Mouse (Mus musculus) testis, adult 2 months (tissue): Measurements from ENCODE around the gene Stxbp2. TPM values are rescaled to one million over a fixed set of nuclear protein-coding genes. Genes with fewer than 3 reads are reported as not detected.

Experiments
- H3K27ac ChIP-seq: fragments of 200-500 bp; 2 replicates; pipeline ENCODE4 v1.5.1; 2012; ENCODE audit warnings: low read depth, low read length; ENCODE audit not compliant: control insufficient read depth, insufficient read depth
- H3K27me3 ChIP-seq: fragments of 200-500 bp; 2 replicates; pipeline ENCODE4 v1.6.1; 2012; ENCODE audit warnings: mild to moderate bottlenecking, low read length, moderate library complexity; ENCODE audit not compliant: control insufficient read depth, insufficient read depth
- H3K36me3 ChIP-seq: fragments of 200-500 bp; 2 replicates; pipeline ENCODE4 v1.6.1; 2012; ENCODE audit warnings: mild to moderate bottlenecking, low read length; ENCODE audit not compliant: control insufficient read depth, insufficient read depth
- H3K4me1 ChIP-seq: fragments of 200-500 bp; 2 replicates; pipeline ENCODE4 v1.6.1; 2012; ENCODE audit warnings: low read length; ENCODE audit not compliant: control insufficient read depth, insufficient read depth
- H3K4me3 ChIP-seq: fragments of 200-500 bp; 2 replicates; pipeline ENCODE4 v1.5.1; 2012; ENCODE audit warnings: low read depth, mild to moderate bottlenecking, low read length, moderate library complexity, mixed read lengths; ENCODE audit not compliant: control insufficient read depth
- CTCF ChIP-seq: fragments of 200-500 bp; IDR thresholded peaks from 2 replicates; pipeline ENCODE4 v1.5.1; 2012; ENCODE audit warnings: low read depth, mild to moderate bottlenecking, inconsistent platforms, low read length, moderate library complexity; ENCODE audit not compliant: control insufficient read depth, insufficient read depth, insufficient replicate concordance
- POLR2A ChIP-seq: fragments of 200-500 bp; IDR thresholded peaks from 2 replicates; pipeline ENCODE4 v1.6.1; 2012; ENCODE audit warnings: low read depth, mild to moderate bottlenecking, inconsistent platforms, low read length, moderate library complexity; ENCODE audit not compliant: control insufficient read depth
- polyA plus RNA-seq: library from polyadenylated mRNA; depleted of rRNA; stranded (reverse); fragments of >200 nt; gene quantifications from 2 replicates; pipeline ENCODE4 v1.2.3, GENCODE M21; 2012

Stxbp2 gene
- polyA plus RNA-seq, 1 experiment = 81.4 TPM

DNA sequence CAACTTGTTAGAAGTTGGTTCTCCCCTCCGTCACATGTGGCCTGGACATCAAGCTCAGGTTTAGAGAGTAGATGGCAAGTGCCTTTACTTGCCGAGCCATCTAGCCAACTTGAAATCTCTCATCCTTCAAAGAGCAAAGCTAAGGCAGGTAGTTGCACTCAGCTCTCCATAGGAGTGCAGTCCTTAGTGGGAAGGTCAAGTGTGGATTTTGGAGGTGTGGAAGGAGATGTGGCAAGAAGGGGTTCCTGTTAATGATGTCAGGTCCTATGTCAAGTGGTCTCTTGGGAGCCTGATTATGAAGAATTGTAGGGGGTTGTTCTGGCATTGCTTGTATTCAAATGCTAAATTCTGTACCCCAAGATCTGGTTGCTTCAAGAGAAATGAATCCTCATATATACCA lies 36.3 kb upstream of the Stxbp2 start:
- Histone ChIP-seq H3K4me3 (no peak overlapping the region), H3K27ac (no peak overlapping the region), H3K4me1 (no peaks in the 10 kb centered on the region), H3K36me3 (no peaks in the 10 kb centered on the region), H3K27me3 (no peaks in the 10 kb centered on the region)
- TF ChIP-seq POLR2A (no peak), CTCF (no peak)

DNA sequence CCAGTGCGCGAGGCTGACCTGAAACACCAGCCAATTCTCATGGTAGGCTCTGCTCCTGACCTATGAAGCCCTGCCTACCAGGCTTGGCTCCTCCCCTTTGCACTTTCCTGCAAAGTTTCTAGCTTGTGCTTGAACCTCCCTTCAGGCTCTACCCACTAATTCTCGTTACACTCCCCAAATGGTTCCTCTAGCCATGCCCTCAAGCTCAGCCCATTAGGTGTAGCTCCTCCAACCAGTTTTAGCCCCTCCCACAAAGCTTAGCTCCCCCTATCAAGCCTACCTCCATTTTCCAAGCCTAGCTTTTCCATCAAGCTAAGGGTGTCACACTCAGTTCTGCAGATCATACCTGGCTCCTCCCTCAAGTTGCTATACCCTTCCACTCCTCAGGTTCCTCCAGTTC lies 32.7 kb upstream of the Stxbp2 start:
- H3K4me3 ChIP-seq = no peak overlapping the region

DNA sequence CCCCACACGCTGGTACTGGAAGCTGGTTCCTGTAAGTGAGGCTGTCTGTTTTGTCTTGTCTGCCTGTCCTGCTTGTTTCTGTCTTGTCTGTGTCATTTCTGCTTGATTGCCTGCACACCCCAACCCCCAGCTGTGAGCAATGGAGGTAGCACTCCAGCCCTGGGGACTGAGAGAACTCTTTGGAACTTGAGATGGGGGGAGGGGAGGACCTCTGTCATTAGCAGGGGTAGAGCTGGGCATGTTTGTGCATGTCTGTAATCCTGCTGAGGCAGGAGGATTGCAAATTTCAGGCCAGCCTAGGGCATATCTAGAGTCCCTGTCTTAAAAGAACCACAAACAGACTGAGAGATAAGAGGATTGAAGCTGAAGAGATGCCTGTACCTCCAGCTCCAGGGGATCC lies 31.5 kb upstream of the Stxbp2 start:
- TF ChIP-seq POLR2A = no peak
- TF ChIP-seq CTCF = no peak
- no peaks in the 10 kb centered on the region for H3K4me1 ChIP-seq
- no peak overlapping the region for H3K4me3 ChIP-seq
- H3K27ac ChIP-seq = no peak overlapping the region
- H3K36me3 ChIP-seq = no peaks in the 10 kb centered on the region
- no peaks in the 10 kb centered on the region for H3K27me3 ChIP-seq

More for the DNA sequence above, 32.7 kb upstream of the Stxbp2 start:
- Histone ChIP-seq H3K36me3 (no peaks in the 10 kb centered on the region), H3K4me1 (no peaks in the 10 kb centered on the region), H3K27ac (no peak overlapping the region), H3K27me3 (no peaks in the 10 kb centered on the region)
- no peak for TF ChIP-seq POLR2A
- no peak for TF ChIP-seq CTCF

DNA sequence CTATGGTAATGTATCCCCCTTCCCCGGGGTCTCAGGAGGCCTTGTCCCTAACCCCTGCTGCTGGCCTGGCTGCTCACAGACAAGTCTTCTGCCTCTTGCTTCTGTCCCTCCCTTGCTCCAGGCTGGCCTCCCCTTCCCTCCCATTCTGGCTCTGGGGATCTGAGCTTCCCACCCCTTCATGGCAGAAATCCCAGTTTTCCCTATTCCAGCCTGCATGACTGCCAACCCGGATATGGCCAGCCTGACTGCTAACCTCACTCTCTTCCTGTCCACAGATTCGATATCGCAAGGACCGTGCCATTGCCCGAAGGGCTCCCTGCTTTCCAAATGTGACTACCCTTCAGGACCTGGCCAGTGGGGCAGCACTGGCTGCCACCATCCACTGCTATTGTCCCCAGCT lies 30.4 kb upstream of the Stxbp2 start:
- no peaks in the 10 kb centered on the region for H3K27me3 ChIP-seq
- H3K4me3 ChIP-seq = no peak overlapping the region
- no peak overlapping the region for H3K27ac ChIP-seq
- TF ChIP-seq POLR2A (no peak), CTCF (no peak)
- no peaks in the 10 kb centered on the region for H3K36me3 ChIP-seq
- no peaks in the 10 kb centered on the region for H3K4me1 ChIP-seq

DNA sequence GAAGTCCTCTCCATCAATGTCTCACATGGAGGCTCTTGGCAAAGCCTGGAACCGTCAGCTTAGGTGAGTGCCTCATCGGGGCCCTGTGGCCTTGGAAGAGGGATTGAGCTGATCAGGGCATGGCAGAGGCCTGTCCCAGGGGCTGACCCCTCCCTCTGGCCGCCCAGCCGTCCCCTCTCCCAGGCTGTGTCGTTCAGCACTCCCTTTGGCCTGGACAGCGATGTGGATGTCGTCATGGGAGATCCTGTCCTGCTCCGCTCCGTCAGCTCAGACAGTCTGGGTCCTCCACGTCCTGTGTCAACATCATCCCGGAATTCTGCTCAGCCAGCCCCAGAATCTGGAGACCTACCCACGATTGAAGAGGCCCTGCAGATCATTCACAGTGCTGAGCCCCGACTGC lies 27.3 kb upstream of the Stxbp2 start:
- no peaks in the 10 kb centered on the region for H3K27me3 ChIP-seq
- H3K36me3 ChIP-seq = no peaks in the 10 kb centered on the region
- H3K27ac ChIP-seq = no peak overlapping the region
- peak overlapping the region; percentile 14; the same call in 1 of the 2 replicates for H3K4me3 ChIP-seq
- no peak for TF ChIP-seq CTCF
- no peak for TF ChIP-seq POLR2A
- H3K4me1 ChIP-seq = no peaks in the 10 kb centered on the region

DNA sequence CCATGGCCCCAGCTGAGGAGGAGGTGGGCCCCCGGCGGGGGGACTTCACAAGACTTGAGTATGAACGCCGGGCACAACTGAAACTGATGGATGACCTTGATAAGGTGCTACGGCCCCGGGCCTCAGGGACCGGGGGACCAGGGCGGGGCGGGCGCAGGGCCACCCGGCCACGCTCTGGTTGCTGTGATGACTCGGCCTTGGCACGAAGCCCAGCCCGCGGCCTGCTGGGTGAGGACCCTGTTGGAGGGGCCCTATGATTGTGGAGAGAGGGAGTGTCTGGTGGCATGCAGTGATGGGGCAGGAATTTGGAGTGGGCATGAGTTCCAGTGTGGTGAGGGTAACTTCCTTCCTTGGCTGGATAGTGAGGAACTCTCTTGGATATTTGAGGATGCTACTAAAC lies 24.2 kb upstream of the Stxbp2 start:
- H3K27ac ChIP-seq = no peak overlapping the region
- no peaks in the 10 kb centered on the region for H3K27me3 ChIP-seq
- H3K36me3 ChIP-seq = peaks cover 4% of the 10 kb centered on the region; the same call in 1 of the 2 replicates
- H3K4me1 ChIP-seq = no peaks in the 10 kb centered on the region
- TF ChIP-seq CTCF (no peak), POLR2A (no peak)
- no peak overlapping the region for H3K4me3 ChIP-seq

DNA sequence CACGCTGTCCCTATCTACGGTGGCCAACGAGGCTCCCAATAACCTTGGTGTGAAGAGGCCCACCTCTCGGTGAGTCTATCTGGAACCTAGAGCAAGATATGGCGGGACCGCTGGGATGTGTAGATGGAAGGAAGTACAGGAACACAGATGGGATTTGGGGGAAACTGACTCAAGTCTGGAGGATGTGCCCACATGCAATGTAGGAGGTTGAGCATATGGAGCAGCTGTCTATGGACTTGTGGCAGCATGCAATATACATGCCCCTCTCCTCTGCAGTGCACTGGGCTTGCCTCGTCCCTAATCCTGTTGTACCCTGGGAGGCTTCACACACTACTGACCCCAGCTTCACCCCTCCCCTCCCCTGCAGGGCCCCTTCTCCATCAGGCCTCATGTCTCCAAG lies 22.9 kb upstream of the Stxbp2 start:
- Histone ChIP-seq H3K4me1 (no peaks in the 10 kb centered on the region), H3K27me3 (no peaks in the 10 kb centered on the region), H3K27ac (no peak overlapping the region), H3K36me3 (peaks cover 4% of the 10 kb centered on the region), H3K4me3 (no peak overlapping the region)
- TF ChIP-seq CTCF = no peak

DNA sequence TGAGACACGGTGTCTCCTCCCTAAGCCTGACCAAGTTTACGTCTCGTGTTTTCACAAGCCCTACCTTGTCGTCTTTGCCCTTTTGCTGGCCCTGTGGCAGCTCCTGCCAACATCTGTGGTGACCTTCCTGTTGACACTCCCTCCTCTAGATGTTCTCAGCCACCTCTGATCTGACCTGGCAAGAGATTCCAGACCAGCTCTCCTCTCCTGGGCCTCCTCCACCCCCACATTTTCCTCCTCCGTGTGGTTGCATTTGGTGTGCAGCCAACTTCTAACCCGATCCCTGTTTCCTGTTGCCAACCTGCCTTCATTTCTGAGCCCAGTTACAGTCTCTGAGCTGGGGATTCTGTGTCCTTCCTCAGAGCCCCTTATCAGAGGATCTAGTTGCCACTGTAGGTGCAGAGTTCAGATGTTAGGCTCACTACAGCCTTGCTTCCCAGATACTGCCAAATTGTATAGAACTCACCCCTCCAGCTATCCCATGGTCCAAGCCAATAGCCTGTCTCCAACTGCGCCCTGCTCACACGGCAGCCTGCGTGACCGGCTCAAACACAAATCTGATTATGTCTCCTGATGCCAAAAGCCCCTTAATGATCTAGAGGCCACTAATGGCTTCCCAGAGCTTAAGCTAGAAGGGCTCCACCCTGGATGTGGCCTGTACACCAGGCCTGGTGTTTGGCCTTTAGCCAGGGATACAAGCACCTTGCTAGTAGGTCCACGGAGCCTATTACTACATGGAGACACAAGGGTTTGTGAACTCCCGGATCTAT lies 21.5 kb upstream of the Stxbp2 start:
- no peaks in the 10 kb centered on the region for H3K4me1 ChIP-seq
- no peak overlapping the region for H3K27ac ChIP-seq

More for the DNA sequence above, 21.5 kb upstream of the Stxbp2 start:
- Histone ChIP-seq H3K27me3 (no peaks in the 10 kb centered on the region), H3K36me3 (peaks cover 4% of the 10 kb centered on the region), H3K4me3 (no peak overlapping the region)
- TF ChIP-seq POLR2A (no peak), CTCF (no peak)
